Mouse (Mus musculus) lung, postnatal 25 days (tissue): ENCODE results near the gene Cyp2w1.
"Not testable (repeated sequence)": the region's sequence is repeated elsewhere in the genome, so short reads cannot be mapped to it uniquely, and the experiment has no call there.

Experiments used
- DNase-seq: peaks from one replicate; pipeline ENCODE4 v3.0.0; 2022; ENCODE audit warnings: low spot score

Cyp2w1 gene

GRCm38 (mm10) chr5:139332590-139333272 is 19.7 kb upstream of the Cyp2w1 start:
- no peak for DNase-seq

GRCm38 (mm10) chr5:139333301-139334013 is 19.0 kb upstream of the Cyp2w1 start:
- DNase-seq: no peak

- not testable (repeated sequence) for DNase-seq
Observed at GRCm38 (mm10) chr5:139334394-139334793, 18.0 kb upstream of the Cyp2w1 start.

- no peak for DNase-seq
Observed at GRCm38 (mm10) chr5:139335634-139336033, 16.8 kb upstream of the Cyp2w1 start.

GRCm38 (mm10) chr5:139337826-139338370 is 14.5 kb upstream of the Cyp2w1 start:
- DNase-seq: no peak

GRCm38 (mm10) chr5:139338403-139338802 is 14.0 kb upstream of the Cyp2w1 start:
- DNase-seq: no peak

GRCm38 (mm10) chr5:139338891-139339290 is 13.5 kb upstream of the Cyp2w1 start:
- no peak for DNase-seq

- DNase-seq: peak; percentile 74
Observed at GRCm38 (mm10) chr5:139344021-139344686, 8.3 kb upstream of the Cyp2w1 start.

- peak; percentile 95 for DNase-seq
Observed at GRCm38 (mm10) chr5:139344687-139345363, 7.6 kb upstream of the Cyp2w1 start.

GRCm38 (mm10) chr5:139345364-139345714 is 7.1 kb upstream of the Cyp2w1 start:
- DNase-seq: no peak

- DNase-seq: no peak
Observed at GRCm38 (mm10) chr5:139347225-139347624, 5.2 kb upstream of the Cyp2w1 start.

- no peak for DNase-seq
Observed at GRCm38 (mm10) chr5:139349713-139350112, 2.7 kb upstream of the Cyp2w1 start.

GRCm38 (mm10) chr5:139351134-139351533 is 1.3 kb upstream of the Cyp2w1 start, which contains the start of gene Cox19:
Gene Cox19 (minus strand): TSS chr5:139351418.
- no peak for DNase-seq

GRCm38 (mm10) chr5:139351628-139352027 is 789 bp upstream of the Cyp2w1 start:
- DNase-seq: no peak

GRCm38 (mm10) chr5:139353496-139353895 is 1.1 kb downstream of the Cyp2w1 start:
- DNase-seq: no peak

- DNase-seq: no peak
Observed at GRCm38 (mm10) chr5:139353946-139354345, 1.5 kb downstream of the Cyp2w1 start.

GRCm38 (mm10) chr5:139355235-139355772 is 2.9 kb downstream of the Cyp2w1 start:
- DNase-seq: peak; percentile 84

- DNase-seq: no peak
Observed at GRCm38 (mm10) chr5:139358653-139359052, 6.2 kb downstream of the Cyp2w1 start.

GRCm38 (mm10) chr5:139359244-139359643 is 6.8 kb downstream of the Cyp2w1 start:
- no peak for DNase-seq

GRCm38 (mm10) chr5:139363858-139364257 is 11.4 kb downstream of the Cyp2w1 start:
- no peak for DNase-seq

- DNase-seq: peak; percentile 92
Observed at GRCm38 (mm10) chr5:139364260-139364910, 12.0 kb downstream of the Cyp2w1 start.
